Mouse (Mus musculus): Measurements from ENCODE around the gene Prlh.

DNA sequence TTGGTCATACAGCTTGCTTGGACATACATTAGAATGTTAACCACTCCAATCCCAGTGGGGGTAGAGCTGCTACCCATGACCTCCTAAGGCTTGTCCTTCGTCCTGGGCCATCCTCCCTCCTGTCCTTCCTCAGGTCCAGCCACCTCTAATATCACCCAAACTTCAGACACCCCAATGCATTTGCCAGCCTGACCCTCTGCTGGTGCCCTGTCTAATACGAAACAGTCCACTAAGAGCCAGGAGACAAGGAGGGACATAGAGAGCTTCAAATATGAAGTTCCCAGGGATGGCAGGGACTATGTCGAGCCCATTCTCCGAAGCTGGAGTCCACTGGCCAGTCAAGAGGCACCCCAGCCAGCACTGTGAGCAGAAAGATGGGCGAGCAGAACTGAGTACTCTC lies 44.7 kb downstream of the Prlh start:
- TF ChIP-seq CTCF (IDR thresholded peaks at IDR 0.05; ENCODE audit: extremely low read depth, insufficient read depth, low read length) = no peak
- TF ChIP-seq POLR2A (IDR thresholded peaks at IDR 0.05; ENCODE audit: extremely low read depth, insufficient read depth, low read length) = no peak
